Mouse (Mus musculus) bone marrow, adult 2 months (tissue): ENCODE measurements around the gene Rnf31. TPM values are rescaled to one million over a fixed set of nuclear protein-coding genes. Genes with fewer than 3 reads are reported as not detected.

Experiments
- H3K27ac ChIP-seq: fragments of 200-500 bp; 2 replicates; pipeline ENCODE4 v1.5.1; 2012; ENCODE audit warnings: low read depth, mild to moderate bottlenecking, control low read depth, inconsistent platforms, low read length; ENCODE audit not compliant: control insufficient read depth, poor library complexity, insufficient read depth
- H3K4me1 ChIP-seq: fragments of 200-500 bp; 2 replicates; pipeline ENCODE4 v1.6.1; 2011; ENCODE audit warnings: low read length; ENCODE audit not compliant: control insufficient read depth, insufficient read depth
- H3K4me3 ChIP-seq: fragments of 200-500 bp; replicated peaks from 2 replicates; pipeline ENCODE3; 2011; ENCODE audit warnings: mild to moderate bottlenecking, low read depth, low read length, control low read depth; ENCODE audit not compliant: control insufficient read depth
- CTCF ChIP-seq: fragments of 200-500 bp; IDR thresholded peaks from 2 replicates; pipeline ENCODE4 v1.5.1; 2011; ENCODE audit warnings: low read length, control low read depth; ENCODE audit not compliant: control insufficient read depth, insufficient read depth
- POLR2A ChIP-seq: fragments of 200-500 bp; IDR thresholded peaks from 2 replicates; pipeline ENCODE4 v1.6.1; 2011; ENCODE audit warnings: low read depth, mild to moderate bottlenecking, control low read depth, low read length, borderline replicate concordance; ENCODE audit not compliant: control insufficient read depth
- WGBS: fragments of 180-500 bp; shearing (Covaris S2); methylation state at CpG from one replicate; pipeline ENCODE4 v1.1.7; 2018; 5-methylcytosine and 5-hydroxymethylcytosine counted together
- polyA plus RNA-seq: library from polyadenylated mRNA; stranded (reverse); fragments of >200 nt; gene quantifications from 2 replicates; pipeline ENCODE4 v1.2.4, GENCODE M21; 2011; ENCODE audit warnings: low replicate concordance; ENCODE audit not compliant: missing spikeins, insufficient read depth, insufficient read length

Rnf31 gene
- 79.5 and 160 TPM in 2 replicates for polyA plus RNA-seq

GRCm38 (mm10) chr14:55591331-55591891, at the start of gene Rnf31:
Gene Rnf31, plus strand, starts transcription at chr14:55591708.
- TF ChIP-seq CTCF (no peak), POLR2A (peak; percentile 60; the same call in 1 of the 2 replicates)
- Histone ChIP-seq H3K27ac (peak within 1 kb of the TSS; percentile 96), H3K4me1 (no peaks in the 10 kb centered on the region; the same call in 1 of the 2 replicates), H3K4me3 (peak within 1 kb of the TSS; percentile 96)
- under 1% methylated on average over 33 of the region's 33 CpGs for WGBS

DNA sequence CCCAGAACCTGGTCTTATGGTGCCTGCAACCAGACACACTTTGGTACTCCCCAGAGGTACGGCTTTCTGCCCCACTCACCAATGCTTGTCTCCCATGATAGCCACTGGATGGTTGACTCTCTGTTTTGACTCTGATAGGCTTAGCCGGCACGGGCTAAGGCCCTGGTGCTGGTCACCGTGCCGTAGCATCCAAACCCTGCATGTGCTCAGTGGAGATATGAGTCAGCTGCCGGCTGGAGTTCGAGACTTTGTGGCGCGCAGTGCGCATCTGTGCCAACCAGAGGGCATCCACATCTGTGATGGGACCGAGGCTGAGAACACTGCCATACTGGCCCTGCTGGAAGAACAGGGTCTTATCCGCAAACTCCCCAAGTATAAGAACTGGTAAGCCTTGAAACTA, 49.2 kb upstream of the Rnf31 start:
- no peaks in the 10 kb centered on the region for H3K4me1 ChIP-seq
- H3K4me3 ChIP-seq = peak overlapping the region; percentile 2
- no peak for TF ChIP-seq CTCF
- peak; percentile 65; the same call in 1 of the 2 replicates for TF ChIP-seq POLR2A
- WGBS = 65% methylated on average over 12 of the region's 12 CpGs
- peak overlapping the region; percentile 74 for H3K27ac ChIP-seq

- no peak; the same call in 1 of the 2 replicates for TF ChIP-seq POLR2A
- Histone ChIP-seq H3K4me1 (no peaks in the 10 kb centered on the region), H3K27ac (no peak overlapping the region), H3K4me3 (no peak overlapping the region)
- WGBS = 87% methylated on average over 9 of the region's 9 CpGs
Observed at GRCm38 (mm10) chr14:55544334-55544733, 47.2 kb upstream of the Rnf31 start.

DNA sequence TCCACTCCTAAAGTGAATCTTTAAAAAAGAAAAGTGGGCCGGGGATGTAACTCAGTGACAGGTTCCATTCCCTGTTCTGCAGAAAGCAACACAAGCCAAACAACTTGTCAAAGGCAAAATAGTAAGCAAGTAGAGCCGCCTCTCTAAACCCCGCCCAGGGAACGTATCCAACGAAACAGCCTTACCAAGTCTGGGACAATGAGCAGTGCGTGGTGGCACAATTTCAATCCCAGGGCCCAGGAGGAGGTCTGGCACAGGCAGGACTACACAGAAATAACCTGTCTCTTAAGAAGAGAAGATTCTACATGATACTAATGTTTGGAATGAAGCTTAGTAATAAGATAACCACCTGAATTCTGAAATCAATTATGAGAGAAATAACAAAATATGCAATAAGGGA, 41.3 kb upstream of the Rnf31 start:
- H3K4me3 ChIP-seq = no peak overlapping the region
- H3K4me1 ChIP-seq = no peaks in the 10 kb centered on the region
- H3K27ac ChIP-seq = no peak overlapping the region
- 87% methylated on average over 6 of the region's 6 CpGs for WGBS
- no peak for TF ChIP-seq POLR2A
- TF ChIP-seq CTCF = no peak

DNA sequence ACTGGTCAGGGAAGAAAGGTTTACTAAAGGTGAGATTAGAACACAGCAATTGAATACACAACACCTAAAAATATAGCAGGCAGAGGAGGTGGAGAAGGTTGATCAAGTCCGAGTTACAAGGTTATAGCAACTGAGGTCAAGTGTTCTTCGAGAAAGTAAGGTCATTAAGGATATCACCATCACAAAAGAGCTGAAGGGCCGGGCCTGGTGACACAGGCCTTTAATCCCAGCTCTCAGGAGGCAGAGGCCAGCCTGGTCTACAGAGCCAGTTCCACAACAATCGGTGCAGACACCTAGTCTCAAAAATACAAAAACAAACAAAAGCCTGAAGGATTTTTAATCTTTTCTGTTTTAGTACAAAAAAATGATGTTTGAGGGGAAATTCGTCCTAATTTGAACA, 40.2 kb upstream of the Rnf31 start:
- Histone ChIP-seq H3K4me3 (no peak overlapping the region), H3K4me1 (no peaks in the 10 kb centered on the region; the same call in 1 of the 2 replicates), H3K27ac (no peak overlapping the region)
- TF ChIP-seq CTCF (no peak), POLR2A (no peak)
- WGBS = 86% methylated on average over 5 of the region's 5 CpGs

- H3K4me3 ChIP-seq = no peak overlapping the region
- 87% methylated on average over 8 of the region's 8 CpGs for WGBS
- H3K27ac ChIP-seq = no peak overlapping the region
- no peaks in the 10 kb centered on the region; the same call in 1 of the 2 replicates for H3K4me1 ChIP-seq
- TF ChIP-seq POLR2A (no peak), CTCF (no peak)
Observed at GRCm38 (mm10) chr14:55551794-55552193, 39.7 kb upstream of the Rnf31 start.

- TF ChIP-seq POLR2A (no peak), CTCF (no peak)
- H3K4me1 ChIP-seq = peaks cover 2% of the 10 kb centered on the region; the same call in 1 of the 2 replicates
- H3K4me3 ChIP-seq = no peak overlapping the region
- H3K27ac ChIP-seq = no peak overlapping the region
Observed at GRCm38 (mm10) chr14:55554635-55555034, 36.9 kb upstream of the Rnf31 start.

DNA sequence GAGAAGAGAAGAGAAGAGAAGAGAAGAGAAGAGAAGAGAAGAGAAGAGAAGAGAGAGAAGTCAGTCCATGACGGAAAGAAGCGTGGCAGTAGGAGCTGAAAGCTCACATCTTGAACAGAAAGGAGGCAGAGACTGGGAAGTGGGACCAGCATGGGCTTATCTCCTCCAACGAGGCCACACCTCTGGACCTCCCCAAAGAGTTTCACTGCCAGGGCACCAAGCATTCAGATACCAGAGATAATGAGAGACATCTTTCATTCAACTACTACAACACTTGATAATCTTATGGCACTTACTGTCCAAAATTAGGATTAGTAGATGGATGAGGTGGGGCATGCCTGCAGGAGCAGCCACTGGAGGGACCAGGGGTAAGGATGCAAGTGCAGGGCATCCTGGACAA, 35.7 kb upstream of the Rnf31 start:
- Histone ChIP-seq H3K4me3 (no peak overlapping the region), H3K4me1 (peaks cover 2% of the 10 kb centered on the region; the same call in 1 of the 2 replicates), H3K27ac (no peak overlapping the region)
- WGBS = 80% methylated on average over 3 of the region's 3 CpGs
- no peak for TF ChIP-seq CTCF
- TF ChIP-seq POLR2A = no peak

DNA sequence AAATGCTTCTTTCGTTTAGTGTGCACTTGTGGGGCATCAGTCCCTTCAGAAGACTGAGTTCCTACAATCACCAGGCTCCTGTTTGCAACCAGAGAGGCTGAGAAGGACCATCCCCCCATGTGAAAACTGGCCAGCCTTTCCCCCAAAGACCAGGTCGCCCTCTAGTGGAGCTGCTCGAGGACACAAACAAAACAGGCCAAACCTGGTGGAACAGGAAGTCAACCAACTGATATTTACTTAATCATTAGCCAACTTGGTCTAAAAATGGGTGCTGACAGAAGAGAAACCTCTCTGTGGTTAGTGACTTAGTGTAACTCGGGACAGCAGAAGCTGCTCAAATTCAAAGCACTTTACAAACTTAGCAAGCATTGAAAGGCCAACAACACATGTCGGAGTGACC, 34.5 kb upstream of the Rnf31 start:
- TF ChIP-seq POLR2A = no peak
- peak; percentile 93 for TF ChIP-seq CTCF
- H3K4me3 ChIP-seq = no peak overlapping the region
- H3K4me1 ChIP-seq = peaks cover 4% of the 10 kb centered on the region; the same call in 1 of the 2 replicates
- H3K27ac ChIP-seq = peak overlapping the region; percentile 72; the same call in 1 of the 2 replicates
- 9% methylated on average over 5 of the region's 5 CpGs for WGBS
